Mouse (Mus musculus) liver, embryonic 14.5 days (tissue): Measurements from ENCODE around the gene Zfp46. TPM values are rescaled to one million over a fixed set of nuclear protein-coding genes. Genes with fewer than 3 reads are reported as not detected.

Experiments
- ATAC-seq: fragments of 200-750 bp; cut with Nextera tagmentation; 2 replicates; pipeline ENCODE4 v1.8.0; 2017; ENCODE audit warnings: moderate number of reproducible peaks, mild to moderate bottlenecking, moderate library complexity; ENCODE audit not compliant: insufficient read depth
- DNase-seq, 3 experiments: peaks; one replicate each; pipeline ENCODE4 v3.0.0-alpha.2; 2012 to 2013; ENCODE audit warnings: low read depth in 3 of 3, low spot score in 3 of 3
- H3K27ac ChIP-seq: fragments of 300-500 bp; sonication (generic); 2 replicates; pipeline ENCODE4 v1.5.1; 2014; ENCODE audit warnings: moderate library complexity, mild to moderate bottlenecking, control low read depth, inconsistent platforms
- H3K27me3 ChIP-seq: fragments of 300-500 bp; sonication (generic); 2 replicates; pipeline ENCODE4 v1.6.1; 2014; ENCODE audit warnings: mild to moderate bottlenecking, low read length, moderate library complexity; ENCODE audit not compliant: control insufficient read depth, insufficient read depth
- H3K36me3 ChIP-seq: fragments of 300-500 bp; sonication (generic); replicated peaks from 2 replicates; pipeline ENCODE4 v1.6.1; 2014; ENCODE audit warnings: low read depth; ENCODE audit not compliant: control insufficient read depth, insufficient read depth
- H3K4me1 ChIP-seq, 2 experiments: fragments of 200-500 bp in 1 of 2; fragments of 300-500 bp in 1 of 2; sonication (generic) in 1 of 2; replicated peaks; 2 replicates each; pipeline ENCODE4 v1.6.1; 2012 to 2014; ENCODE audit warnings: antibody characterized with exemption in 1 of 2, inconsistent platforms in 1 of 2, low read length in 1 of 2; ENCODE audit not compliant: control insufficient read depth in 2 of 2, insufficient read depth in 2 of 2
- H3K4me2 ChIP-seq: fragments of 300-500 bp; sonication (generic); 2 replicates; pipeline ENCODE4 v1.6.1; 2014; ENCODE audit warnings: low read depth, mild to moderate bottlenecking, control low read depth, moderate library complexity
- H3K4me3 ChIP-seq, 2 experiments: fragments of 200-500 bp in 1 of 2; fragments of 300-500 bp in 1 of 2; sonication (generic) in 1 of 2; 2 replicates each; pipeline ENCODE4 v1.5.1; 2012 to 2014; ENCODE audit warnings: low read depth in 2 of 2, low read length in 2 of 2, mild to moderate bottlenecking in 2 of 2, control low read depth in 1 of 2, inconsistent platforms in 1 of 2, moderate library complexity in 1 of 2; ENCODE audit not compliant: insufficient read depth in 1 of 2
- H3K9ac ChIP-seq: fragments of 300-500 bp; sonication (generic); replicated peaks from 2 replicates; pipeline ENCODE4 v1.6.1; 2014; ENCODE audit warnings: mild to moderate bottlenecking, control low read depth, moderate library complexity
- H3K9me3 ChIP-seq: fragments of 300-500 bp; sonication (generic); 2 replicates; pipeline ENCODE4 v1.6.1; 2016; ENCODE audit warnings: low read length, mixed read lengths; ENCODE audit not compliant: control insufficient read depth
- CTCF ChIP-seq: IDR thresholded peaks from 2 replicates; pipeline ENCODE4 v1.5.1; 2016; ENCODE audit warnings: antibody characterized with exemption, low read depth, control low read depth
- EP300 ChIP-seq: IDR thresholded peaks from 2 replicates; pipeline ENCODE4 v1.6.1; 2016; ENCODE audit warnings: antibody characterized with exemption, low read depth
- WGBS: fragments of 180-500 bp; shearing (Covaris S2); extraction: QIAGEN DNeasy Blood & Tissue Kit; methylation state at CpG from one replicate; pipeline ENCODE4 v1.1.7; 2014; ENCODE audit not compliant: insufficient replicate concordance; 5-methylcytosine and 5-hydroxymethylcytosine counted together
- polyA plus RNA-seq, 2 experiments: library from polyadenylated mRNA; depleted of rRNA in 1 of 2; stranded (reverse) in 1 of 2; unstranded in 1 of 2; fragments of >200 nt; fragmentation: Nextera tagmentation in 1 of 2; extraction: Ambion mirVana in 1 of 2; gene quantifications; 2 replicates each; pipeline versions ENCODE4 v1.2.1 to v1.2.3; 2012 to 2014

Gene Zfp46
- polyA plus RNA-seq, 2 experiments, result 2.6 to 2.7 TPM

GRCm38 (mm10) chr4:136281097-136281496 is 3.4 kb upstream of the Zfp46 start:
- H3K4me1 ChIP-seq, result peaks cover 2 to 6% of the 10 kb centered on the region in 2 experiments; a peak in 1 of 4 replicates
- DNase-seq, result no peak
- no peak for ATAC-seq
- 64% methylated on average over 8 of the region's 8 CpGs for WGBS
- H3K27ac ChIP-seq, result no peak overlapping the region
- TF ChIP-seq CTCF (no peak), EP300 (no peak)
- H3K9me3 ChIP-seq, result no peaks in the 10 kb centered on the region
- H3K36me3 ChIP-seq, result no peaks in the 10 kb centered on the region
- H3K9ac ChIP-seq, result no peak overlapping the region
- no peak overlapping the region for H3K4me2 ChIP-seq
- H3K27me3 ChIP-seq, result no peaks in the 10 kb centered on the region; the same call in 1 of the 2 replicates
- no peak overlapping the region for H3K4me3 ChIP-seq

- Histone ChIP-seq H3K4me2 (no peak overlapping the region), H3K36me3 (no peaks in the 10 kb centered on the region), H3K27ac (no peak overlapping the region), H3K4me3 (no peak overlapping the region), H3K9ac (no peak overlapping the region), H3K4me1 (peaks cover 5 to 7% of the 10 kb centered on the region in 2 experiments; a peak in 2 of 4 replicates), H3K9me3 (no peaks in the 10 kb centered on the region), H3K27me3 (no peaks in the 10 kb centered on the region; the same call in 1 of the 2 replicates)
- 51% methylated on average over 9 of the region's 9 CpGs for WGBS
- DNase-seq, result no peak
- no peak for ATAC-seq
- TF ChIP-seq EP300 (no peak), CTCF (no peak)
Measured at GRCm38 (mm10) chr4:136281611-136282010, 2.9 kb upstream of the Zfp46 start.

- Histone ChIP-seq H3K36me3 (no peaks in the 10 kb centered on the region), H3K27me3 (no peaks in the 10 kb centered on the region; the same call in 1 of the 2 replicates), H3K4me2 (no peak overlapping the region), H3K27ac (no peak overlapping the region), H3K9ac (no peak overlapping the region), H3K4me1 (peaks cover 7 to 9% of the 10 kb centered on the region in 2 experiments; a peak in 2 of 4 replicates), H3K4me3 (no peak overlapping the region), H3K9me3 (no peaks in the 10 kb centered on the region)
- no peak for TF ChIP-seq EP300
- no peak for TF ChIP-seq CTCF
- WGBS, result 47% methylated on average over 10 of the region's 10 CpGs
- DNase-seq, result no peak
- no peak for ATAC-seq
Measured at GRCm38 (mm10) chr4:136282621-136283480, 1.6 kb upstream of the Zfp46 start.

GRCm38 (mm10) chr4:136283783-136284182 is 700 bp upstream of the Zfp46 start:
- ATAC-seq (no peak), DNase-seq (no peak)
- no peak overlapping the region for H3K27ac ChIP-seq
- peaks cover 3% of the 10 kb centered on the region; the same call in 1 of the 2 replicates for H3K36me3 ChIP-seq
- H3K9me3 ChIP-seq, result peaks cover under 1% of the 10 kb centered on the region
- no peaks in the 10 kb centered on the region; the same call in 1 of the 2 replicates for H3K27me3 ChIP-seq
- H3K4me2 ChIP-seq, result no peak overlapping the region
- no peak overlapping the region for H3K9ac ChIP-seq
- no peak overlapping the region for H3K4me3 ChIP-seq
- TF ChIP-seq EP300 (no peak), CTCF (no peak)
- peaks cover 7 to 9% of the 10 kb centered on the region in 2 experiments; a peak in 2 of 4 replicates for H3K4me1 ChIP-seq
- WGBS, result 39% methylated on average over 2 of the region's 2 CpGs

GRCm38 (mm10) chr4:136284891-136285290 is 408 bp downstream of the Zfp46 start:
- DNase-seq, result no peak

More at GRCm38 (mm10) chr4:136284891-136285290, 408 bp downstream of the Zfp46 start:
- H3K4me1 ChIP-seq, result peaks cover 7 to 9% of the 10 kb centered on the region in 2 experiments; a peak in 2 of 4 replicates
- H3K9me3 ChIP-seq, result peaks cover 3% of the 10 kb centered on the region
- H3K4me3 ChIP-seq, result peak overlapping the region; percentile 64 to 78
- ATAC-seq, result no peak
- H3K9ac ChIP-seq, result peak overlapping the region; percentile 38
- H3K36me3 ChIP-seq, result peaks cover 11% of the 10 kb centered on the region; the same call in 1 of the 2 replicates
- 51% methylated on average over 6 of the region's 6 CpGs for WGBS
- H3K27me3 ChIP-seq, result no peaks in the 10 kb centered on the region; the same call in 1 of the 2 replicates
- no peak for TF ChIP-seq CTCF
- no peak for TF ChIP-seq EP300
- no peak overlapping the region for H3K27ac ChIP-seq
- H3K4me2 ChIP-seq, result peak overlapping the region; percentile 82
